Mouse (Mus musculus) telencephalon, adult 2 months (tissue): ENCODE measurements around the gene Stab1.
A peak's percentile ranks its signal among the peaks of the same experiment; 100 is the strongest.

ENCODE experiments used
- DNase-seq: peaks from one replicate; pipeline ENCODE4 v3.0.0-alpha.2; 2011; ENCODE audit warnings: low read depth, low spot score

The Stab1 gene

GRCm38 (mm10) chr14:31131272-31131821, 37.1 kb downstream of the Stab1 start:
- DNase-seq: no peak

GRCm38 (mm10) chr14:31130236-31131220, 37.9 kb downstream of the Stab1 start, which contains the start of gene Nt5dc2:
Gene Nt5dc2, plus strand, starts transcription at chr14:31131053.
- no peak for DNase-seq

- DNase-seq: no peak
These were observed 38.9 kb downstream of the Stab1 start for GRCm38 (mm10) chr14:31129326-31130235.

GRCm38 (mm10) chr14:31128826-31129219, 39.6 kb downstream of the Stab1 start, which contains the start of gene Smim4:
Gene Smim4, minus strand, starts transcription at chr14:31128956.
- DNase-seq: peak; percentile 98

- DNase-seq: peak; percentile 16
These were observed 40.2 kb downstream of the Stab1 start for GRCm38 (mm10) chr14:31128101-31128825.

- no peak for DNase-seq
These were observed 41.6 kb downstream of the Stab1 start for GRCm38 (mm10) chr14:31126826-31127225.

- no peak for DNase-seq
These were observed 43.0 kb downstream of the Stab1 start for GRCm38 (mm10) chr14:31125106-31126075.

- DNase-seq: no peak
These were observed 52.9 kb downstream of the Stab1 start for GRCm38 (mm10) chr14:31115522-31115921.

- DNase-seq: no peak
These were observed 54.4 kb downstream of the Stab1 start for GRCm38 (mm10) chr14:31114011-31114410.

GRCm38 (mm10) chr14:31112187-31112586, 56.3 kb downstream of the Stab1 start:
- no peak for DNase-seq

GRCm38 (mm10) chr14:31110613-31111012, 57.8 kb downstream of the Stab1 start:
- no peak for DNase-seq

- no peak for DNase-seq
These were observed 63.3 kb downstream of the Stab1 start for GRCm38 (mm10) chr14:31105156-31105555.

GRCm38 (mm10) chr14:31089918-31090317, 78.5 kb downstream of the Stab1 start:
- DNase-seq: no peak
